Mouse (Mus musculus): ENCODE measurements around the gene Phgr1.

GRCm38 (mm10) chr2:118750476-118750875, 22.1 kb upstream of the Phgr1 start:
- TF ChIP-seq CTCF (IDR thresholded peaks at IDR 0.05; ENCODE audit: low read depth) (no peak), EP300 (IDR thresholded peaks at IDR 0.05; ENCODE audit: low read depth) (no peak)
